Mouse (Mus musculus) embryonic fibroblast, embryonic 13.5 days (primary cell): Measurements from ENCODE around the gene Upk1a.

Experiments
- CTCF ChIP-seq: IDR thresholded peaks from 2 replicates; pipeline ENCODE4 v1.5.1; 2011; ENCODE audit warnings: mild to moderate bottlenecking, control low read depth, low read length, moderate library complexity, borderline replicate concordance; ENCODE audit not compliant: insufficient read depth
- POLR2A ChIP-seq: IDR thresholded peaks from 2 replicates; pipeline ENCODE4 v1.6.1; 2011; ENCODE audit warnings: low read depth, mild to moderate bottlenecking, control low read depth, low read length, moderate library complexity

DNA sequence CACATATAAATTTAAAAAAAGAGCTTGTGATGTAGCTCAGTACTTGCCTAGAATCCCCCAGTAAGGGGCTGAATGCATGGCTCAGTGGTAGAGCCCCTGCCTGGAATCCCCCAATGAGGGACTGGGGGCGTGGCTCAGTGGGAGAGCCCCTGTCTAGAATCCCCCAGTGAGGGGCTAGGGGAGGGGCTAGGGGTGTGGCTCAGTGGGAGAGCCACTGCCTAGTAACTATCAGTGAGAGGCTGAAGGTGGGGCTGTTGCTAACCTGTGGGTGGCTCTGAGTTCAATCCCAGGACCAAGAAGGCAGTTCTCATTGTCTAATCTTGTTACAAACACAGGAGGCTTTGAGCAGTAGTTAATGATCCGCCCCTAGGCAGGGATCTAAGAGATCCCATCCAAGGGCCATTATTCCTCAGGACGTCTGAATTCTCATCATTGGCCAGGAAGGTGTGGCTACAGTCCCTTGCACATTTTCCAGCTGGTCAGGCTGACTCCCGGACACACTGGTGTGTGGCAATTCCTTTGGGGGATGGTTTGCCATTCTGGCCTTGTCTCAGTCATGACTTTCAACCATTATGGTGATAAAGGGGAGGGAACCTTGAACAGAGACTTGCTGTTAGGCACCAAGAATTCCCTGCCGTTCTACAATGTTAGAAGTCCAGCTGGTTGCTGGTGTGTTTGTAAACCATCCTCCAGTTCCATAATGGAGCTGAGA is 2.6 kb upstream of the Upk1a start:
- TF ChIP-seq POLR2A (no peak), CTCF (no peak)
